Mouse (Mus musculus) liver, embryonic 13.5 days (tissue): ENCODE results near the gene Trp53inp2. TPM values are rescaled to one million over a fixed set of nuclear protein-coding genes. Genes with fewer than 3 reads are reported as not detected.

Experiments used
- microRNA counts: library from miRNA; unstranded; fragments of <30 nt; microRNA quantifications from one replicate; lab custom pipeline; 2016
- microRNA-seq: library from miRNA; unstranded; fragments of <30 nt; microRNA quantifications from one replicate; pipeline ENCODE4, GENCODE M21; 2016
- polyA plus RNA-seq: library from polyadenylated mRNA; unstranded; fragments of >200 nt; fragmentation: Nextera tagmentation; extraction: Ambion mirVana; gene quantifications from 2 replicates; pipeline ENCODE4 v1.2.1, GENCODE M21; 2015

Trp53inp2 gene
- polyA plus RNA-seq, 1 experiment from 2014 or later = 1.7 TPM

MicroRNAs encoded within 50 kb of the gene (microRNA counts, 519-probe panel; counts per million panel counts)
- 114 counts per million for microRNA mmu-miR-695 (lab: Ali Mortazavi, UCI)

Small RNAs within 50 kb of the gene (microRNA-seq; reads per million reads assigned to microRNA genes)
- gene Mir695 = not detected

Other genes starting within 250 kb of the Trp53inp2 start
- 14.6 and 18.9 TPM in 2 replicates for gene Itch, start 247.6 kb upstream of the Trp53inp2 start, polyA plus RNA-seq
- gene Dynlrb1, start 144.5 kb upstream of the Trp53inp2 start, polyA plus RNA-seq = 147 and 150 TPM in 2 replicates
- gene Map1lc3a, start 104.8 kb upstream of the Trp53inp2 start, polyA plus RNA-seq = 18.7 and 23.4 TPM in 2 replicates
- 24.2 and 28.2 TPM in 2 replicates for gene Pigu, start 23.6 kb upstream of the Trp53inp2 start, polyA plus RNA-seq
- gene Ncoa6, start 92.8 kb downstream of the Trp53inp2 start, polyA plus RNA-seq = 5.3 and 8.1 TPM in 2 replicates
- gene Acss2, start 136.9 kb downstream of the Trp53inp2 start, polyA plus RNA-seq = 20.9 and 22.4 TPM in 2 replicates
- 0.28 and 0.31 TPM in 2 replicates for gene Ggt7, start 137.2 kb downstream of the Trp53inp2 start, polyA plus RNA-seq
- gene Gss, start 211.8 kb downstream of the Trp53inp2 start, polyA plus RNA-seq = 67.3 and 68.2 TPM in 2 replicates
- 2.2 TPM in 2 replicates for gene Myh7b, start 230.2 kb downstream of the Trp53inp2 start, polyA plus RNA-seq